Mouse (Mus musculus) liver, adult 2 months (tissue): ENCODE measurements around the gene Accsl.

Experiments
- CTCF ChIP-seq: fragments of 200-500 bp; IDR thresholded peaks from 2 replicates; pipeline ENCODE4 v1.5.1; 2011; ENCODE audit warnings: low read depth, low read length, control low read depth
- POLR2A ChIP-seq: fragments of 200-500 bp; IDR thresholded peaks from 2 replicates; pipeline ENCODE4 v1.6.1; 2011; ENCODE audit warnings: low read length, control low read depth; ENCODE audit not compliant: insufficient read depth; ENCODE audit errors: extremely low read depth

DNA sequence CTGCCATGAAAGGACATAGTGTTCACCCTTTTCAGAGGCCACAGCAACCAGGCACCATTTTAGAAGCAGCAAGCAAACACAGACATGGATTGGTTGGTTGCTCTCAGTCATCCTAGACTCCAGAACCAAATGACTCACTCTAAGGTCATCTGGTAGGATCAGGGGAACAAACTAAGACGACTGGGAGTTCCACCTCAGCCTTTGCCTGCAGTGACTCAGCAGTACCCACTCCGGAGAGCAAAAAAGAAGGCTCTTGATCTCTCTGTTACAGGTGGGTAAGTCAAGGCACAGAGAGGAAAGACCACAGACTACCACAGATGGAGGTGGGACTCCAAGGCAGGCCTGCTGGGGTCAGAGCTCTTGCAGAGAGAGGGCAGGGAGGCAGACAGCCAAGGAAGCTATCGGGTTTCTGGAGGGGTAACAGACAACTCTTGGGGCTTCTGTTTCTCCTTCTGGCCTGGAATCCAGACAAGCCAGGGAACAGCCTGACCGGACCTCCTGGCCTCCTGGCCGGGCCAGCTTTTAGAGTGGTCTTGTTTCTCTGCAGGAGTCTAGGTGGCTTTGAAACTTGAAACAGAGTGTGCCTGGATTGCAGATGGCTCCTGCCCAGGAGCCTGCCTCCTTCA lies 33.8 kb upstream of the Accsl start:
- TF ChIP-seq CTCF (no peak), POLR2A (no peak)
